Mouse (Mus musculus): ENCODE results near the gene Cabp1. TPM values are rescaled to one million over a fixed set of nuclear protein-coding genes. Genes with fewer than 3 reads are reported as not detected.
A peak's percentile ranks its signal among the peaks of the same experiment; 100 is the strongest.
"Not testable (repeated sequence)": the region's sequence is repeated elsewhere in the genome, so short reads cannot be mapped to it uniquely, and the experiment has no call there.

The Cabp1 gene
- polyA plus RNA-seq, 1 experiment from 2014 or later, result 1.3 TPM

DNA sequence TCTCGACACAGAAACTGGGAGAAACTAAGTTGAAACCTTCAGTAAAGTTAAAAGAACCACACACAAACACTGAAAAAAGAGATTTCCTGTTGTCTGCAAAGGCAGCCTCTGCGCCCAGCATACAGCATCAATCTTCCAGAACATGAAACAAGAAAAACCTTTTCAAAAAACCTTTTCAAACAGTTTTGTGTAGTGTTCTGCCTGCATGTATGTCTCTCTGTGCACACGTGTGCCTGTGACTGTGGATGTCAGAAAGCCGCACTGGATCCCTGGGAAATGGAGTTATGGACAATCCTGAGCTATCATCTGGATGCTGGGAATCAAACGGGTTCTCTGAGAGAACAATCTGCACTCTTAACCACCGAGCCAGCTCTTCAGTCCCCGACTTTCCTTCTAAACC, 37.8 kb downstream of the Cabp1 start:
- H3K27ac ChIP-seq, result peak overlapping the region; percentile 69
- WGBS, result 32% methylated on average over 7 of the region's 7 CpGs

DNA sequence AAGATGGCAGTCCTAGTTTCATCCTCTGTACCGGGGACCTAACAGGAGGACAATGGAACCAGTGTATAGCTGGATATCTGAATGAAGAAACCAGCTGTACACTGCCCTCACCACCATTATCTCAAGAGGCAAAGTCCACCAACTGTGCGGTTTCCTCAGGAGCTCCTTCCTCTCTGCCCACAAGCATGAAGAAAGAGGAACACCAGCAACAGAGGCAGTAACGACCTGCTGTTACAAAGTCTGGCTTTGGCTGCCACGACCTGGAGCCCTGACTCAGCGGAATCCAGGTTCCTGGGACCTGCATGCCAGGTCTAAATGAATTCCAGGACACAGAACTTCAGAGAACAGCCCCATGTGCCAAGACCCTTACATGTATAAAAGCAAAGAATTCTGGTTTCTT, 38.4 kb downstream of the Cabp1 start:
- ATAC-seq (ENCODE audit: insufficient number of reproducible peaks, low FRiP score, low TSS enrichment, low read depth), result no peak
- Histone ChIP-seq H3K9ac (peak overlapping the region; percentile 31; the same call in 1 of the 2 replicates), H3K4me2 (peak overlapping the region; percentile 72), H3K36me3 (peaks cover 13% of the 10 kb centered on the region), H3K9me3 (no peaks in the 10 kb centered on the region), H3K4me3 (peak overlapping the region; percentile 99), H3K27ac (peak overlapping the region; percentile 69), H3K27me3 (no peaks in the 10 kb centered on the region), H3K4me1 (peaks cover 58% of the 10 kb centered on the region)
- 30% methylated on average over 5 of the region's 5 CpGs for whole genome bisulfite sequencing

More for the DNA sequence above, 37.8 kb downstream of the Cabp1 start:
- peaks cover 59% of the 10 kb centered on the region for H3K4me1 ChIP-seq
- peaks cover 9% of the 10 kb centered on the region for H3K36me3 ChIP-seq
- peak overlapping the region; percentile 72 for H3K4me2 ChIP-seq
- peak overlapping the region; percentile 100; the same call in 1 of the 2 replicates for H3K9ac ChIP-seq
- no peaks in the 10 kb centered on the region for H3K9me3 ChIP-seq
- no peaks in the 10 kb centered on the region for H3K27me3 ChIP-seq
- no peak for ATAC-seq (ENCODE audit: insufficient number of reproducible peaks, low FRiP score, low TSS enrichment, low read depth)
- H3K4me3 ChIP-seq, result peak overlapping the region; percentile 99

DNA sequence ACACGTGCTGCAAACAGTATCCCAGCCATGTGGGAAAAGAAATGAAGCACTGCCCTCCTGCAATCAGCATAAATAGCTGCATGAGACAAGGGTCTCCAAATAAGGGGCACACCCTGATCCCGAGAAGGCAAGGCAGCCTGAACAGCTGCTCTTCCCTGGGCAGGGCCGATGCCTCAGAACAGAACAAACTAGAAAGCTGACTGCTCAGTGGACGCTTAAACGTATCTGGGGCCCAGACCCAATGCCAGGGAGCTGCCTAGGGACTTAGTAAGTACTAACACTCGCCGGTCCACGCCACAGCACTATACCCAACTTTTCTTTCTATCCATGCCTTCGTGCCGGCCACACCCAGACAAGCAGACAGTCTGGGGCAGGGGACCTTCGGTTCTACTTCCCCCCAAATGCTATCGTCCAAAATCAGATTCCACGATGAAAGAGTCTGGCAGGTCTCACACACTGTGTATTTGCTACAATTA, 39.0 kb downstream of the Cabp1 start:
- 48% methylated on average over 13 of the region's 13 CpGs for WGBS
- peak overlapping the region; percentile 72 for H3K4me2 ChIP-seq
- H3K4me3 ChIP-seq, result peak overlapping the region; percentile 99
- H3K27ac ChIP-seq, result peak overlapping the region; percentile 69
- ATAC-seq (ENCODE audit: insufficient number of reproducible peaks, low FRiP score, low TSS enrichment, low read depth), result no peak
- H3K27me3 ChIP-seq, result no peaks in the 10 kb centered on the region
- peaks cover 56% of the 10 kb centered on the region for H3K4me1 ChIP-seq
- peaks cover 20% of the 10 kb centered on the region for H3K36me3 ChIP-seq
- no peaks in the 10 kb centered on the region for H3K9me3 ChIP-seq
- 0 out of 2 replicates have a peak overlapping the region, but pooled peaks have one; percentile 31 for H3K9ac ChIP-seq

DNA sequence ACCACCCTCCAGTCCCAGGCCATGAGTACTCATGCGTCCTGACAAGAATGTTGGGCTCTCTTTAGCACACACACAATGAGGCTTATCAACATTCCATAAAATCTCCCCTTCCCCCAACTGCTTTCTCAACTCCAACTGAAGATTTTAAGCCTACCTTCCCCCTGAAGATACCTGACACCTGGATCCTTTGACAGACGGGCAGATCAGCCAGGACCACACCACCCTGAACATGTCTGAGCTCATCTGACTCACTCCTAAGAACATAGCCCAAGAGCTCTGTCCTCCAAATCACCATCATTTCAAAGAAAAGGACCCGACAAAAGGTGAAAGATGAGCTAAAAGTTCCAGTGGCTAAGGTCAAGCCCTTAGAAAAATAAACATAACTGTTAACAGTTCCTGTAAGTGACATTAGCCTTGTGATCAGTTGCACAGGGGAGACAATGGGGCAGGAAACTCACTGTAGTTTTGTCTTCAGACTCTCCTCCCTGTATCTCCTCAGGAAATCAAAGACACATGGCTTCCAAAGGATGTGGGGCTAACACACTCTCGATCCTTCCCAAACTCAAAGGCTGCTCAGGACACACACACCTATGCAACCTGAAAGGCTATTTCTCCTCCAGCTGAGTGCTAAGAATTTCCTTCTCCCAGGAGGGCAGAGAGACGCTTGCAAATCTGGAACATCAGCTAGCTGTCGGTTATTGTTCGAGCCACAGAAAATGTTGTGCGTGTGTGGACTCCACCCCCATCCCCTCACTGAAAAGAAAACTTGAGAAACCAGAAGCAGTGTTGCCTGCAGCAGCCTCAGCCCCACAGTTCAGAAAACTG, 41.8 kb downstream of the Cabp1 start:
- WGBS, result 33% methylated on average over 8 of the region's 8 CpGs
- Histone ChIP-seq H3K9me3 (no peaks in the 10 kb centered on the region), H3K36me3 (peaks cover 46% of the 10 kb centered on the region), H3K4me3 (no peak overlapping the region), H3K27ac (peak overlapping the region; percentile 65), H3K27me3 (no peaks in the 10 kb centered on the region), H3K4me1 (peaks cover 51% of the 10 kb centered on the region), H3K9ac (no peak overlapping the region), H3K4me2 (peak overlapping the region; percentile 17; the same call in 1 of the 2 replicates)
- no peak for ATAC-seq (ENCODE audit: insufficient number of reproducible peaks, low FRiP score, low TSS enrichment, low read depth)

DNA sequence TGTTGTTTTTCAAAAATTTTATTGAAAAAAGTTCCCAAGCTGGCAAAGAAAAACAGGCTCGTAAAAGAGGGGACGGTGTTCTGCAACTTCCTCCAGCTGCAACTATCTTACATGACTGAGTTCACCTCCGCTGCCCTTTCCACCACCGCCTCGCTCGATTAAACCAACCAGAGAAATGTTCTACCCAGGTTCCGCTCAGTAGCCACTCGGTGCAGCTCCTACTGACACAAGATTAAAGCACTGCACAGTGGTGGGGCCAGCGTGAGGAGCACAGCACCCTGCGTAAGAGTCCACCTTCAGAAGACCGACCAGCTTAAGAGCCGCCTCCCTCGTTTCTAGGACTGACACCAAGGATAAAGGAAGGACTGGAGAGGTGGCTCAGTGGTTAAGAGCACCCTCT, 42.7 kb downstream of the Cabp1 start:
- ATAC-seq (ENCODE audit: insufficient number of reproducible peaks, low FRiP score, low TSS enrichment, low read depth), result no peak
- WGBS, result 66% methylated on average over 13 of the region's 13 CpGs
- Histone ChIP-seq H3K27ac (peak overlapping the region; percentile 17; the same call in 1 of the 2 replicates), H3K27me3 (no peaks in the 10 kb centered on the region), H3K4me1 (peaks cover 50% of the 10 kb centered on the region), H3K9me3 (no peaks in the 10 kb centered on the region), H3K36me3 (peaks cover 55% of the 10 kb centered on the region), H3K4me2 (no peak overlapping the region), H3K4me3 (no peak overlapping the region), H3K9ac (no peak overlapping the region)

DNA sequence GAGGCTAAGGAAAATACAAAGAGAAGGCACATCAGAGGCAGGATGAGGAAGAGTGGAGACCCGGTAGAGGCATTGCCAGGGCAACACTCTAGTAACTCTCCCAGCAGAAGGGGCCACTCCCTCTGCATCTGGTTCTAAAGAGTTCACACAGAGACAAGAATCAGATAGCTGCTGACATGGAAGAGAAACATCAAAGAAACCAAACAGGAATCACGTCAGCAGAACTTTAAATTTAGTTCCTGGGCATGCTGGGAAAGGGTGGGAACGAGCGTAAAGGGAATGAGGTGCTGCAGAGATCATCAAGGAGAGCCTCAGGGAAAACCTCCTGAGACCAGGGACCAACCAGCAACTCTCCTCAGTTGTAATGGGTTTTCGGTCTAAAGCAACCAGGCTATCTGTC, 43.2 kb downstream of the Cabp1 start:
- no peaks in the 10 kb centered on the region for H3K9me3 ChIP-seq
- peaks cover 59% of the 10 kb centered on the region for H3K36me3 ChIP-seq
- WGBS, result 49% methylated on average over 5 of the region's 5 CpGs
- no peak overlapping the region for H3K4me3 ChIP-seq
- H3K4me2 ChIP-seq, result no peak overlapping the region
- no peak overlapping the region for H3K27ac ChIP-seq
- no peaks in the 10 kb centered on the region for H3K27me3 ChIP-seq
- no peak for ATAC-seq (ENCODE audit: insufficient number of reproducible peaks, low FRiP score, low TSS enrichment, low read depth)
- peaks cover 45% of the 10 kb centered on the region for H3K4me1 ChIP-seq
- H3K9ac ChIP-seq, result no peak overlapping the region

DNA sequence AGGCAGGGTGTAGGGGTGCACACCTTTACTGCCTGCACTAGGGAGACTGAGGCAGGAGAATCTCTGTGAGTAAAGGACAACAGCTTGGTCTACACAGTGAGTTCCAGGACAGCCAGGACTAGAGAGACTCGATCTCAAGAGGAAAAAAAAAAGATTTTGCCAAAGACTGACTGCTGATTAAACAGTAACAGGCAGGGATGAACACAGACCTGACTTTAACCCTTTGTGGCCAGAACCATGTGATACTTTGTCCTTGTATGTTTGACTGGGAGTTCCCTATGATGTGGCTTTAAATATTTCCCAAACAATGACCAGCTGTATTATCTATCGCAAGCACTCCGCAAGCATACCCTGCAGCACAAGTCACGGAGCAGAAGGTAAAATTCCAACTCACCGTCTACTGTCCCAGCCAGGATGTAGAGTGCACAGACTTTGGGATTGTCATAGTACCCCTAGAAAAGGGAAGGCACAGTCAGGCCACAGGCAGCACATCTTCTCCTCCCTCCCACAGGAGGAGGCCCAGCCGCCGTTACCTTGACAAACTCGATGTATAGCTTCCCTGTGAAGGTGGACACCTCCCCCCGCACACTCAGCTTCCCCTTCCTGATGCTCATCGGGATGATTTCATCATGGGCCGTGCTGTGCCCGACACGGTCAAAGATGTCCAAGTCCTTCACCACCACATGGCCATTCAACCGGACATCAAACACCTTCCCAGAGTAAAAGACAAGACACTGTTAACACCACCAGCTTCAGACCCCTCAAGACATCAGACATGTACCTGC, 44.3 kb downstream of the Cabp1 start:
- Histone ChIP-seq H3K4me1 (peaks cover 34% of the 10 kb centered on the region), H3K9me3 (no peaks in the 10 kb centered on the region), H3K36me3 (peaks cover 70% of the 10 kb centered on the region), H3K27ac (no peak overlapping the region), H3K9ac (no peak overlapping the region), H3K4me3 (no peak overlapping the region), H3K27me3 (no peaks in the 10 kb centered on the region), H3K4me2 (no peak overlapping the region)
- no peak for ATAC-seq (ENCODE audit: insufficient number of reproducible peaks, low FRiP score, low TSS enrichment, low read depth)
- 91% methylated on average over 14 of the region's 14 CpGs for WGBS

DNA sequence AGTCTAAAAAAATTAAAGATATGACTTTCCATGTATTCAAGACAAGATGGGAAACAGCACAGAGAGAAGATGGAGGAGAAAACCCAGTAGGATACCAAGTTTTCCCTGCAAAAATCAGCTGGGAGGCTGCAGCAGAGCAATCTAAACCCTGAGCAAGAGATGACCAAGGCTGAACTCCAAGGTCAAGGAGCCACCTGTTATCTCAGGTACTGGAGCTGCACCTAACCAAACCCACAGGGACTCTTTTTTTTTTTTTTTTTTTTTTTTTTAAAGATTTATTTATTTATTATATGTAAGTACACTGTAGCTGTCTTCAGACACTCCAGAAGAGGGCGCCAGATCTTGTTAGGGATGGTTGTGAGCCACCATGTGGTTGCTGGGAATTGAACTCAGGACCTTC, 45.3 kb downstream of the Cabp1 start:
- Histone ChIP-seq H3K4me1 (peaks cover 24% of the 10 kb centered on the region), H3K36me3 (peaks cover 79% of the 10 kb centered on the region)
- H3K27ac ChIP-seq; H3K27me3 ChIP-seq; H3K9ac ChIP-seq; H3K4me3 ChIP-seq; ATAC-seq (ENCODE audit: insufficient number of reproducible peaks, low FRiP score, low TSS enrichment, low read depth); H3K9me3 ChIP-seq; H3K4me2 ChIP-seq: not testable (repeated sequence)
- 83% methylated on average over 1 of the region's 1 CpGs for WGBS

DNA sequence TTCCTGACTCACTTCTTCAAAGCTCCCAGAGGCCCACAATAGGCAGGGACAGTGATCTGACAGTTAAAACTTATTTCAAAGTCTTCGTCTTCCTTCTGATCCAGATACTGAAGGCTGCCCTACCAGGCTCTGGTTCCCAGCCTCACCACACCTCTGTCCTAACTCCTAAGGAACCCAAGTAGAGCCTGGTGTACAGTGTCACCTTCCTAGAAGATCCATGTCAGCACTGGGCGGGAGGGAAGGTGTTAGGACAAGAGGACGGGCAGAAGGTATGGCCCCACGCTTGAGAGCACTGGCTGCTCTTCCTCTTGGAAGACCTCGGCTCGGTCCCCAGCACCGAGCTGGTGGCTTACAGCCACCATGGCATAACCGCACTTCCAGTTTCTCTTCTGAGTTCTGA, 45.8 kb downstream of the Cabp1 start:
- no peak for ATAC-seq (ENCODE audit: insufficient number of reproducible peaks, low FRiP score, low TSS enrichment, low read depth)
- peaks cover 75% of the 10 kb centered on the region for H3K36me3 ChIP-seq
- peaks cover 19% of the 10 kb centered on the region for H3K4me1 ChIP-seq
- H3K4me2 ChIP-seq, result no peak overlapping the region
- no peak overlapping the region for H3K27ac ChIP-seq
- no peaks in the 10 kb centered on the region for H3K27me3 ChIP-seq
- H3K9ac ChIP-seq, result no peak overlapping the region
- no peak overlapping the region for H3K4me3 ChIP-seq
- H3K9me3 ChIP-seq, result no peaks in the 10 kb centered on the region
- 90% methylated on average over 8 of the region's 8 CpGs for WGBS

DNA sequence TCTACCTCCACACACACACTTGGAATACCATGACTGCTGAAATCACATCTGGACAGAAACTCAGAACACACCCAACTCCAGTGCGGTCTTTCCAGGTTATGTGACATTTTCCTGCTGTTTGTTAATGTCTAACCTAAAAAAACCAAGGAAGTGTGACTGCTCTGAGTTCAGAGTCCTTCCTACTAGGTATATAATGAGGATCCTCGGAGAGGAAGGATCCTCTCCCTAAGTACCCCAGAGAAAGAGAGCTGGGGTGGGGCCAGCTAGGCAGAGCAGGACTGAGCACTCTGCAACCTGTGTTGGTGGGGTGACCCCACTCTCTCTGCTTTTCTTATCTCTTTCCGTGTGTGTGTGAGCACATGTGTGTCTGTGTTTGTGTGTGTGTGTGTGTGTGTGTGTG, 46.8 kb downstream of the Cabp1 start:
- Histone ChIP-seq H3K4me3 (no peak overlapping the region), H3K4me2 (no peak overlapping the region), H3K9ac (no peak overlapping the region), H3K36me3 (peaks cover 79% of the 10 kb centered on the region), H3K4me1 (peaks cover 9% of the 10 kb centered on the region), H3K27me3 (no peaks in the 10 kb centered on the region), H3K9me3 (no peaks in the 10 kb centered on the region), H3K27ac (no peak overlapping the region)
- 66% methylated on average over 3 of the region's 3 CpGs for WGBS
- ATAC-seq (ENCODE audit: insufficient number of reproducible peaks, low FRiP score, low TSS enrichment, low read depth), result no peak

DNA sequence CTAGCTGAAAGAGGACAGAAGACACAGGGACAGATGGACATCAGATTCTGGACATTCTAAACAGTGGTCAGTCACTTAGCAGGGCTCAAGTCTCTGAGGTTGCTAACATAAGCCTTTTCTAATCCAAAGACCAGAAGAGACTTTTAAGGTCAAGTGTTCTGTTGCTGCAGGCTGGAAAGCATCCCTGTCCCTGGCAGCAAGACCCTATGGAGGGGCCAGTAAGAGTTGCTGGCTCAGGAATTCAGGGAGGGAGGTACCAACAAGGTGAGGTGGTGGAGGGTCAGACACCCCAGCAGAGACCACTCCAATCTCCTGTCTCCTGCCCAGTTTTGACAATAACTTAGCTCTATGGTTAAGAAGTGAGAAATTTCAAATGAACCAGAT, 47.4 kb downstream of the Cabp1 start:
- Histone ChIP-seq H3K4me1 (0 out of 2 replicates have a peak, but pooled peaks cover 6% of the 10 kb centered on the region), H3K36me3 (peaks cover 80% of the 10 kb centered on the region), H3K4me2 (no peak overlapping the region), H3K27me3 (no peaks in the 10 kb centered on the region), H3K9ac (no peak overlapping the region), H3K9me3 (no peaks in the 10 kb centered on the region), H3K27ac (no peak overlapping the region), H3K4me3 (no peak overlapping the region)
- ATAC-seq (ENCODE audit: insufficient number of reproducible peaks, low FRiP score, low TSS enrichment, low read depth), result no peak
